Mouse (Mus musculus): ENCODE measurements at regions not wholly inside any gene's neighbourhood (a gene's known extent, or its start where the extent isn't known, plus 50 kb on each side); places are given as distances from the start of the nearest gene placed in this dataset.
A peak's percentile ranks its signal among the peaks of the same experiment; 100 is the strongest.

GRCm38 (mm10) chr10:24463873-24464272, 131.4 kb upstream of the Ccn2 start:
- Histone ChIP-seq H3K4me2 (ENCODE audit: low read depth) (no peak overlapping the region), H3K79me2 (ENCODE audit: control insufficient read depth, insufficient read depth) (no peaks in the 10 kb centered on the region), H3K4me3 (no peak overlapping the region), H3ac (ENCODE audit: control insufficient read depth, insufficient read length) (no peak overlapping the region), H3K27me3 (ENCODE audit: control insufficient read depth, insufficient read depth, insufficient read length) (no peaks in the 10 kb centered on the region), H3K36me3 (ENCODE audit: control insufficient read depth, insufficient read depth) (no peaks in the 10 kb centered on the region)
- no peak for TF ChIP-seq POLR2A (IDR thresholded peaks at IDR 0.05; ENCODE audit: insufficient read length, low read depth)
- no peak for TF ChIP-seq USF1 (IDR thresholded peaks at IDR 0.05; ENCODE audit: low read depth)
- no peak for TF ChIP-seq POLR2AphosphoS2 (IDR thresholded peaks at IDR 0.05; ENCODE audit: insufficient read length, low read depth)
- no peak for TF ChIP-seq E2F4 (IDR thresholded peaks at IDR 0.05; ENCODE audit: insufficient read depth)
- TF ChIP-seq TCF3 (IDR thresholded peaks at IDR 0.05; ENCODE audit: insufficient read length, low read depth) = no peak
- TF ChIP-seq MAX (IDR thresholded peaks at IDR 0.05; ENCODE audit: low read depth) = no peak
- no peak for TF ChIP-seq REST (IDR thresholded peaks at IDR 0.05; ENCODE audit: insufficient read depth, insufficient read length)
- no peak for TF ChIP-seq SRF (IDR thresholded peaks at IDR 0.05; ENCODE audit: control insufficient read depth, insufficient read length, low read depth)
- no peak for TF ChIP-seq TCF12 (IDR thresholded peaks at IDR 0.05; ENCODE audit: insufficient read depth, poor library complexity, severe bottlenecking)
- no peak for TF ChIP-seq MYOG (IDR thresholded peaks at IDR 0.05; ENCODE audit: control insufficient read depth in 1 of 3, insufficient read depth in 1 of 3, insufficient read length in 2 of 3, low read depth in 2 of 3)
- no peak for TF ChIP-seq MYOD1 (IDR thresholded peaks at IDR 0.05; ENCODE audit: control insufficient read depth in 1 of 3, insufficient read length in 2 of 3, low read depth in 2 of 3)
- no peak for TF ChIP-seq CEBPB (IDR thresholded peaks at IDR 0.05; ENCODE audit: insufficient read depth, poor library complexity, severe bottlenecking)

GRCm38 (mm10) chr10:24464377-24464776, 130.9 kb upstream of the Ccn2 start:
- Histone ChIP-seq H3K27me3 (ENCODE audit: control insufficient read depth, insufficient read depth, insufficient read length) (no peaks in the 10 kb centered on the region), H3K79me2 (ENCODE audit: control insufficient read depth, insufficient read depth) (no peaks in the 10 kb centered on the region), H3K4me2 (ENCODE audit: low read depth) (no peak overlapping the region), H3K36me3 (ENCODE audit: control insufficient read depth, insufficient read depth) (no peaks in the 10 kb centered on the region), H3ac (ENCODE audit: control insufficient read depth, insufficient read length) (no peak overlapping the region), H3K4me3 (no peak overlapping the region)
- TF ChIP-seq MYOG (IDR thresholded peaks at IDR 0.05; ENCODE audit: control insufficient read depth in 1 of 3, insufficient read depth in 1 of 3, insufficient read length in 2 of 3, low read depth in 2 of 3) (no peak), MAX (IDR thresholded peaks at IDR 0.05; ENCODE audit: low read depth) (no peak), TCF12 (IDR thresholded peaks at IDR 0.05; ENCODE audit: insufficient read depth, poor library complexity, severe bottlenecking) (no peak), USF1 (IDR thresholded peaks at IDR 0.05; ENCODE audit: low read depth) (no peak), POLR2A (IDR thresholded peaks at IDR 0.05; ENCODE audit: insufficient read length, low read depth) (no peak), CEBPB (IDR thresholded peaks at IDR 0.05; ENCODE audit: insufficient read depth, poor library complexity, severe bottlenecking) (no peak), POLR2AphosphoS2 (IDR thresholded peaks at IDR 0.05; ENCODE audit: insufficient read length, low read depth) (no peak)

GRCm38 (mm10) chr10:24469741-24470140, 125.5 kb upstream of the Ccn2 start:
- no peak for TF ChIP-seq MAX (IDR thresholded peaks at IDR 0.05; ENCODE audit: low read depth)
- no peak for TF ChIP-seq TCF12 (IDR thresholded peaks at IDR 0.05; ENCODE audit: insufficient read depth, poor library complexity, severe bottlenecking)
- no peak for TF ChIP-seq CEBPB (IDR thresholded peaks at IDR 0.05; ENCODE audit: insufficient read depth, poor library complexity, severe bottlenecking)
- no peak for TF ChIP-seq SRF (IDR thresholded peaks at IDR 0.05; ENCODE audit: control insufficient read depth, insufficient read length, low read depth)
- no peak for TF ChIP-seq POLR2A (IDR thresholded peaks at IDR 0.05; ENCODE audit: insufficient read length, low read depth)
- H3K79me2 ChIP-seq (ENCODE audit: control insufficient read depth, insufficient read depth) = no peaks in the 10 kb centered on the region
- H3K27me3 ChIP-seq (ENCODE audit: control insufficient read depth, insufficient read depth, insufficient read length) = no peaks in the 10 kb centered on the region
- H3K4me3 ChIP-seq = no peak overlapping the region
- no peaks in the 10 kb centered on the region for H3K36me3 ChIP-seq (ENCODE audit: control insufficient read depth, insufficient read depth)
- no peak overlapping the region for H3K4me2 ChIP-seq (ENCODE audit: low read depth)
- H3ac ChIP-seq (ENCODE audit: control insufficient read depth, insufficient read length) = no peak overlapping the region

DNA sequence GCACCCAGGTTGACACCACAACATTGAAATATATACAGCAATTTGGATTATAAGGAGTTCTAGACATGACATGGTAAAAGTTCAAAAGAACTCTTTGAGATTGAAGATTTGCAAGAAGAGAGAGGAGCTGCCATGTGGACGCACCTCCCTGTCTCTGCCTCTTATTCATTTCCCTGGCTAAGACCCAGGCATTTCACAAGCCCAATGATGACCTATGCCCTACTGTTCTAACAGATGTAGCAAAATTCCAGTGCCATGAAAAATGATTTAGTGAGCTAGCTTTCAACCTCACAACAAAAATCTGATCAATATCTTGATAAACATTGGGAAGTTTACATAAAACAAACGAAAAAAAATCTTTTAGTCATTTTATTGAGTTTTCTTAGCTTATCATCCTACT, 123.7 kb upstream of the Ccn2 start:
- Histone ChIP-seq H3ac (ENCODE audit: control insufficient read depth, insufficient read length) (no peak overlapping the region), H3K4me2 (ENCODE audit: low read depth) (no peak overlapping the region), H3K27me3 (ENCODE audit: control insufficient read depth, insufficient read depth, insufficient read length) (no peaks in the 10 kb centered on the region), H3K4me3 (no peak overlapping the region), H3K36me3 (ENCODE audit: control insufficient read depth, insufficient read depth) (no peaks in the 10 kb centered on the region), H3K79me2 (ENCODE audit: control insufficient read depth, insufficient read depth) (no peaks in the 10 kb centered on the region)
- no peak for TF ChIP-seq E2F4 (IDR thresholded peaks at IDR 0.05; ENCODE audit: insufficient read depth)
- no peak for TF ChIP-seq CEBPB (IDR thresholded peaks at IDR 0.05; ENCODE audit: insufficient read depth, poor library complexity, severe bottlenecking)
- TF ChIP-seq MAX (IDR thresholded peaks at IDR 0.05; ENCODE audit: low read depth) = no peak
- TF ChIP-seq USF1 (IDR thresholded peaks at IDR 0.05; ENCODE audit: low read depth) = no peak
- no peak for TF ChIP-seq TCF12 (IDR thresholded peaks at IDR 0.05; ENCODE audit: insufficient read depth, poor library complexity, severe bottlenecking)
- no peak for TF ChIP-seq MYOD1 (IDR thresholded peaks at IDR 0.05; ENCODE audit: control insufficient read depth in 1 of 3, insufficient read length in 2 of 3, low read depth in 2 of 3)
- no peak for TF ChIP-seq MYOG (IDR thresholded peaks at IDR 0.05; ENCODE audit: control insufficient read depth in 1 of 3, insufficient read depth in 1 of 3, insufficient read length in 2 of 3, low read depth in 2 of 3)
- no peak for TF ChIP-seq REST (IDR thresholded peaks at IDR 0.05; ENCODE audit: insufficient read depth, insufficient read length)
- TF ChIP-seq POLR2AphosphoS2 (IDR thresholded peaks at IDR 0.05; ENCODE audit: insufficient read length, low read depth) = no peak
- no peak for TF ChIP-seq POLR2A (IDR thresholded peaks at IDR 0.05; ENCODE audit: insufficient read length, low read depth)
- TF ChIP-seq SRF (IDR thresholded peaks at IDR 0.05; ENCODE audit: control insufficient read depth, insufficient read length, low read depth) = no peak
- no peak for TF ChIP-seq TCF3 (IDR thresholded peaks at IDR 0.05; ENCODE audit: insufficient read length, low read depth)

- Histone ChIP-seq H3K27me3 (ENCODE audit: control insufficient read depth, insufficient read depth, insufficient read length) (no peaks in the 10 kb centered on the region), H3K79me2 (ENCODE audit: control insufficient read depth, insufficient read depth) (no peaks in the 10 kb centered on the region), H3K36me3 (ENCODE audit: control insufficient read depth, insufficient read depth) (no peaks in the 10 kb centered on the region), H3K4me2 (ENCODE audit: low read depth) (no peak overlapping the region), H3K4me3 (no peak overlapping the region), H3ac (ENCODE audit: control insufficient read depth, insufficient read length) (no peak overlapping the region)
- TF ChIP-seq CEBPB (IDR thresholded peaks at IDR 0.05; ENCODE audit: insufficient read depth, poor library complexity, severe bottlenecking) (peak; percentile 83; the same call in 1 of the 2 replicates), TCF3 (IDR thresholded peaks at IDR 0.05; ENCODE audit: insufficient read length, low read depth) (no peak)
Observed at GRCm38 (mm10) chr10:24476288-24476687, 119.0 kb upstream of the Ccn2 start.
